Mouse (Mus musculus) brain, adult 10 weeks (tissue): ENCODE measurements around the gene C1qtnf2. TPM values are rescaled to one million over a fixed set of nuclear protein-coding genes. Genes with fewer than 3 reads are reported as not detected.

Source experiments
- polyA plus RNA-seq: library from polyadenylated mRNA; stranded (reverse); fragments of 350-450 nt; fragmentation: Illumina TruSeq; extraction: RNeasy Lipid Tissue Mini Kit (QIAGEN cat#74804); gene quantifications from one replicate; pipeline ENCODE4 v1.2.3, GENCODE M21; 2015; ENCODE audit warnings: low read depth, low replicate concordance

Gene C1qtnf2
- polyA plus RNA-seq: 2.1 TPM

GRCm38 (mm10) chr11:43474225-43474774 is at the start of gene C1qtnf2:
Gene C1qtnf2 (plus strand): TSS chr11:43474276.

GRCm38 (mm10) chr11:43425824-43426413 is 48.2 kb upstream of the C1qtnf2 start, which contains the start of gene Pttg1:
Gene Pttg1 (minus strand): TSS chr11:43426251.

GRCm38 (mm10) chr11:43433254-43434023 is 40.6 kb upstream of the C1qtnf2 start, which contains the start of gene Slu7:
Gene Slu7 (plus strand): TSS chr11:43433744.

GRCm38 (mm10) chr11:43528683-43529499 is 54.8 kb downstream of the C1qtnf2 start, which contains the start of gene Ccnjl:
Gene Ccnjl (plus strand): TSS chr11:43528784.

Other genes with a start within 250 kb of the C1qtnf2 start
- gene Pttg1, start 48.0 kb upstream of the C1qtnf2 start, polyA plus RNA-seq: 109 TPM
- gene Slu7, start 40.5 kb upstream of the C1qtnf2 start, polyA plus RNA-seq: 48.3 TPM
- gene Ccnjl, start 54.5 kb downstream of the C1qtnf2 start, polyA plus RNA-seq: 2.1 TPM
- gene 4933415A04Rik, start 112.8 kb downstream of the C1qtnf2 start, polyA plus RNA-seq: 0.58 TPM
- not detected for gene Fabp6, start 127.3 kb downstream of the C1qtnf2 start, polyA plus RNA-seq
- 26.8 TPM for gene Pwwp2a, start 207.7 kb downstream of the C1qtnf2 start, polyA plus RNA-seq